Mouse (Mus musculus): ENCODE results near the gene Cbln4.

DNA sequence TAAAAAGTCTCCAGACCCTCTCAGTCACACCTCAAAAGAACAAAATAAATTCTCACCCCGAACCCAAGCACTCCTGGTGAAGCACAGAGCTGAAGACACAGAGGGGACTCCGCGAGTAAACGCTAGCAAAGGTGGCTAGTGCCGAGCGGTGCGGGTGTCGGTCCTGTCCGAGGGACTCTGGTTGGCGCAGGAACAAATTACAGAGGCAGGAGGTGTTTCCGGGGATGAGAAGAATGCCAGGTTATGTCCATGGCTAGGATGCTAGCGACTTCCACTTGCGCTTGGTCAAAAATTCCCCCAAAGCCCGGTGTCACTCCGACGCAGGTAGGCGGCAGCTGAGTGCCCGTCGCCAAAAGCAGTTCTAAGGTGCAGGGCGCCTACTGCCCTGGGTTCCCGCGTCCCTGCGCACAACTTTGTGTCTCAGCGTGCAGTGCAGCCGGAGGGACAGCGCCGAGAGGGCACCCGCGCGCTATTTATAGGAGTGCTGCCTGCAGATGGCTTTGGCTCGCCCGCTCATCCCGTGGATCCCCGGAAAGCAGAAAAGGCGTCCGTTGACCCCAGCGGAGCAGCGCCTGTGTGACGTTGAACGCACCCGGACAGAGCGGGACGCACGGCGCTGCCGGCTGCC, 545 bp downstream of the Cbln4 start:
- no peak for TF ChIP-seq POLR2A (IDR thresholded peaks at IDR 0.05; ENCODE audit: borderline replicate concordance, extremely low read depth, insufficient read depth, insufficient read length, poor library complexity, severe bottlenecking)
- no peak for TF ChIP-seq CTCF (IDR thresholded peaks at IDR 0.05; ENCODE audit: borderline replicate concordance, extremely low read depth, insufficient read depth, insufficient read length)
